Mouse (Mus musculus): Measurements from ENCODE around the gene Svs6. TPM values are rescaled to one million over a fixed set of nuclear protein-coding genes. Genes with fewer than 3 reads are reported as not detected.
"Not testable (repeated sequence)": the region's sequence is repeated elsewhere in the genome, so short reads cannot be mapped to it uniquely, and the experiment has no call there.

Gene Svs6
- polyA plus RNA-seq (2015; fragmentation: Nextera tagmentation; extraction: Ambion mirVana): not detected in 2 replicates

GRCm38 (mm10) chr2:164316451-164316850 is at the start of gene Svs6:
Svs6 (plus strand) TSS chr2:164316751.
- H3K36me3 ChIP-seq (ENCODE audit: control insufficient read depth, insufficient read depth, low read length); H3K4me3 ChIP-seq (replicated peaks; ENCODE audit: low read length); H3K4me2 ChIP-seq (ENCODE audit: low read depth, low read length); H3K27me3 ChIP-seq (ENCODE audit: control insufficient read depth, insufficient read depth, low read length); ATAC-seq (ENCODE audit: insufficient read depth, low FRiP score); H3K9me3 ChIP-seq (replicated peaks; ENCODE audit: control insufficient read depth, low read length); H3K4me1 ChIP-seq (ENCODE audit: control insufficient read depth, insufficient read depth, low read length); H3K27ac ChIP-seq (ENCODE audit: low read length); H3K9ac ChIP-seq (ENCODE audit: low read length): not testable (repeated sequence)
- 69% methylated on average over 1 of the region's 1 CpGs for WGBS

- Histone ChIP-seq H3K9ac (ENCODE audit: low read length) (no peak within 1 kb of the TSS), H3K4me2 (ENCODE audit: low read depth, low read length) (no peak within 1 kb of the TSS), H3K4me1 (ENCODE audit: control insufficient read depth, insufficient read depth, low read length) (no peaks in the 10 kb centered on the region), H3K9me3 (replicated peaks; ENCODE audit: control insufficient read depth, low read length) (no peaks in the 10 kb centered on the region), H3K4me3 (replicated peaks; ENCODE audit: low read length) (no peak within 1 kb of the TSS), H3K27ac (ENCODE audit: low read length) (no peak within 1 kb of the TSS), H3K27me3 (ENCODE audit: control insufficient read depth, insufficient read depth, low read length) (no peaks in the 10 kb centered on the region), H3K36me3 (ENCODE audit: control insufficient read depth, insufficient read depth, low read length) (no peaks in the 10 kb centered on the region)
- WGBS: 89% methylated on average over 4 of the region's 4 CpGs
- no peak for ATAC-seq (ENCODE audit: insufficient read depth, low FRiP score)
These were observed 38.2 kb upstream of the Svs6 start, which contains the start of gene Svs4 for GRCm38 (mm10) chr2:164278359-164278758. Svs4 (minus strand) TSS chr2:164278459.

- H3K36me3 ChIP-seq (ENCODE audit: control insufficient read depth, insufficient read depth, low read length); H3K4me2 ChIP-seq (ENCODE audit: low read depth, low read length); H3K27ac ChIP-seq (ENCODE audit: low read length); ATAC-seq (ENCODE audit: insufficient read depth, low FRiP score); H3K9ac ChIP-seq (ENCODE audit: low read length); H3K4me1 ChIP-seq (ENCODE audit: control insufficient read depth, insufficient read depth, low read length); H3K9me3 ChIP-seq (replicated peaks; ENCODE audit: control insufficient read depth, low read length); H3K4me3 ChIP-seq (replicated peaks; ENCODE audit: low read length); H3K27me3 ChIP-seq (ENCODE audit: control insufficient read depth, insufficient read depth, low read length): not testable (repeated sequence)
- WGBS: 68% methylated on average over 1 of the region's 1 CpGs
These were observed 27.6 kb upstream of the Svs6 start, which contains the start of gene Svs3a for GRCm38 (mm10) chr2:164288968-164289367. Svs3a (plus strand) TSS chr2:164289268.

- Histone ChIP-seq H3K4me2 (ENCODE audit: low read depth, low read length) (no peak overlapping the region), H3K36me3 (ENCODE audit: control insufficient read depth, insufficient read depth, low read length) (no peaks in the 10 kb centered on the region), H3K27ac (ENCODE audit: low read length) (no peak overlapping the region), H3K4me1 (ENCODE audit: control insufficient read depth, insufficient read depth, low read length) (no peaks in the 10 kb centered on the region), H3K4me3 (replicated peaks; ENCODE audit: low read length) (no peak overlapping the region), H3K9ac (ENCODE audit: low read length) (no peak overlapping the region), H3K9me3 (replicated peaks; ENCODE audit: control insufficient read depth, low read length) (no peaks in the 10 kb centered on the region), H3K27me3 (ENCODE audit: control insufficient read depth, insufficient read depth, low read length) (no peaks in the 10 kb centered on the region)
- ATAC-seq (ENCODE audit: insufficient read depth, low FRiP score): no peak; the same call in 1 of the 2 replicates
- WGBS: 81% methylated on average over 5 of the region's 5 CpGs
These were observed 4.0 kb upstream of the Svs6 start for GRCm38 (mm10) chr2:164312599-164312998.

- not testable (repeated sequence) for H3K4me3 ChIP-seq (replicated peaks; ENCODE audit: low read length); H3K9ac ChIP-seq (ENCODE audit: low read length); ATAC-seq (ENCODE audit: insufficient read depth, low FRiP score); H3K9me3 ChIP-seq (replicated peaks; ENCODE audit: control insufficient read depth, low read length); H3K27ac ChIP-seq (ENCODE audit: low read length); H3K4me2 ChIP-seq (ENCODE audit: low read depth, low read length); H3K36me3 ChIP-seq (ENCODE audit: control insufficient read depth, insufficient read depth, low read length); H3K4me1 ChIP-seq (ENCODE audit: control insufficient read depth, insufficient read depth, low read length); H3K27me3 ChIP-seq (ENCODE audit: control insufficient read depth, insufficient read depth, low read length)
These were observed 1.1 kb upstream of the Svs6 start for GRCm38 (mm10) chr2:164315460-164315859.

GRCm38 (mm10) chr2:164320983-164321382 is 4.4 kb downstream of the Svs6 start:
- H3K4me3 ChIP-seq (replicated peaks; ENCODE audit: low read length): no peak overlapping the region
- H3K9me3 ChIP-seq (replicated peaks; ENCODE audit: control insufficient read depth, low read length): no peaks in the 10 kb centered on the region
- H3K4me1 ChIP-seq (ENCODE audit: control insufficient read depth, insufficient read depth, low read length): no peaks in the 10 kb centered on the region
- H3K9ac ChIP-seq (ENCODE audit: low read length): no peak overlapping the region
- no peaks in the 10 kb centered on the region for H3K27me3 ChIP-seq (ENCODE audit: control insufficient read depth, insufficient read depth, low read length)
- H3K4me2 ChIP-seq (ENCODE audit: low read depth, low read length): no peak overlapping the region
- H3K36me3 ChIP-seq (ENCODE audit: control insufficient read depth, insufficient read depth, low read length): no peaks in the 10 kb centered on the region
- H3K27ac ChIP-seq (ENCODE audit: low read length): no peak overlapping the region
- 76% methylated on average over 6 of the region's 6 CpGs for WGBS
- no peak for ATAC-seq (ENCODE audit: insufficient read depth, low FRiP score)

- not testable (repeated sequence) for H3K27me3 ChIP-seq (ENCODE audit: control insufficient read depth, insufficient read depth, low read length); H3K4me2 ChIP-seq (ENCODE audit: low read depth, low read length); H3K27ac ChIP-seq (ENCODE audit: low read length); H3K4me1 ChIP-seq (ENCODE audit: control insufficient read depth, insufficient read depth, low read length); H3K4me3 ChIP-seq (replicated peaks; ENCODE audit: low read length); H3K9ac ChIP-seq (ENCODE audit: low read length); H3K9me3 ChIP-seq (replicated peaks; ENCODE audit: control insufficient read depth, low read length); H3K36me3 ChIP-seq (ENCODE audit: control insufficient read depth, insufficient read depth, low read length); ATAC-seq (ENCODE audit: insufficient read depth, low FRiP score)
- 62% methylated on average over 3 of the region's 3 CpGs for WGBS
These were observed 15.9 kb downstream of the Svs6 start, which contains the start of gene Svs5 for GRCm38 (mm10) chr2:164332440-164332839. Svs5 (plus strand) TSS chr2:164332740.

- not testable (repeated sequence) for H3K36me3 ChIP-seq (ENCODE audit: control insufficient read depth, insufficient read depth, low read length); H3K9me3 ChIP-seq (replicated peaks; ENCODE audit: control insufficient read depth, low read length); H3K4me3 ChIP-seq (replicated peaks; ENCODE audit: low read length); H3K9ac ChIP-seq (ENCODE audit: low read length); H3K4me2 ChIP-seq (ENCODE audit: low read depth, low read length); H3K27ac ChIP-seq (ENCODE audit: low read length); H3K27me3 ChIP-seq (ENCODE audit: control insufficient read depth, insufficient read depth, low read length); H3K4me1 ChIP-seq (ENCODE audit: control insufficient read depth, insufficient read depth, low read length); ATAC-seq (ENCODE audit: insufficient read depth, low FRiP score)
- 88% methylated on average over 1 of the region's 1 CpGs for WGBS
These were observed 27.2 kb downstream of the Svs6 start for GRCm38 (mm10) chr2:164343732-164344131.

GRCm38 (mm10) chr2:164347697-164348096 is 31.1 kb downstream of the Svs6 start:
- not testable (repeated sequence) for H3K27ac ChIP-seq (ENCODE audit: low read length); H3K36me3 ChIP-seq (ENCODE audit: control insufficient read depth, insufficient read depth, low read length); H3K4me3 ChIP-seq (replicated peaks; ENCODE audit: low read length); ATAC-seq (ENCODE audit: insufficient read depth, low FRiP score); H3K4me1 ChIP-seq (ENCODE audit: control insufficient read depth, insufficient read depth, low read length); H3K9me3 ChIP-seq (replicated peaks; ENCODE audit: control insufficient read depth, low read length); H3K27me3 ChIP-seq (ENCODE audit: control insufficient read depth, insufficient read depth, low read length); H3K4me2 ChIP-seq (ENCODE audit: low read depth, low read length); H3K9ac ChIP-seq (ENCODE audit: low read length)

- Histone ChIP-seq H3K4me1 (ENCODE audit: control insufficient read depth, insufficient read depth, low read length) (no peaks in the 10 kb centered on the region), H3K27me3 (ENCODE audit: control insufficient read depth, insufficient read depth, low read length) (no peaks in the 10 kb centered on the region)
These were observed 32.4 kb downstream of the Svs6 start for GRCm38 (mm10) chr2:164348980-164349379.

More at GRCm38 (mm10) chr2:164348980-164349379, 32.4 kb downstream of the Svs6 start:
- peak; percentile 29; the same call in 1 of the 2 replicates for ATAC-seq (ENCODE audit: insufficient read depth, low FRiP score)
- no peak overlapping the region for H3K4me3 ChIP-seq (replicated peaks; ENCODE audit: low read length)
- H3K4me2 ChIP-seq (ENCODE audit: low read depth, low read length): no peak overlapping the region
- no peaks in the 10 kb centered on the region for H3K9me3 ChIP-seq (replicated peaks; ENCODE audit: control insufficient read depth, low read length)
- no peaks in the 10 kb centered on the region for H3K36me3 ChIP-seq (ENCODE audit: control insufficient read depth, insufficient read depth, low read length)
- no peak overlapping the region for H3K9ac ChIP-seq (ENCODE audit: low read length)
- 89% methylated on average over 3 of the region's 3 CpGs for WGBS
- no peak overlapping the region for H3K27ac ChIP-seq (ENCODE audit: low read length)

Data from stomach, embryonic 16.5 days (tissue).